Mouse (Mus musculus) left cerebral cortex, postnatal 4 days (tissue): ENCODE results near the gene Pitpnm2. TPM values are rescaled to one million over a fixed set of nuclear protein-coding genes. Genes with fewer than 3 reads are reported as not detected.
A peak's percentile ranks its signal among the peaks of the same experiment; 100 is the strongest.

ENCODE experiments used
- DNase-seq: peaks from one replicate; pipeline ENCODE4 v3.0.0-alpha.2; 2022
- intact Hi-C: fragments of 180-260 bp; cut with DNase I; formaldehyde crosslinking; loops from one replicate; pipeline ENCODE4 v1.15.1; 2025
- total RNA-seq, 2 experiments: library from RNA; stranded (reverse); gene quantifications; 2 replicates each; pipeline ENCODE4 v1.2.3; 2021

Gene Pitpnm2
- total RNA-seq, 2 experiments from 2014 or later: 146 to 151 TPM

DNA sequence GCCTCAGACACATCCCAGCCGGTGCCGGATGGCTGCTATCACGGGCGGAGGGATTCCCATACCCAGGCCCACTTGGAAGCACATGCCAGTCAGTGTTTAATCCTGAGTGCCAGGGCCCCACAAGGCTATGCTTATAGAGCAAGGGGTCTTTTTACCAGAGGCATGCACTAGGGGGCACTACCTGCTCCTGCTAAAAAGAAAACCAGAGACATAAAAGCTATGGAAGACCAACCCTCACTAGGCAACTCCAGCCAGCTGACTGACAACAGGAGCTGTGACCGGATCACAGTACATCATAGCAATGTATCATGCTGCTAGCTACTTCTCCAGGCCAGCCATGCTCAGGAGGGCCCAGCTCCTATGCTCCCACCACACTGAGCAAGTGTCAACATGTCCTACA, 87.0 kb downstream of the Pitpnm2 start:
- intact Hi-C loops: loop anchor here (5.0 kb wide), 1 partner anchor 95 kb away; no protein-coding TSS in a partner anchor

DNA sequence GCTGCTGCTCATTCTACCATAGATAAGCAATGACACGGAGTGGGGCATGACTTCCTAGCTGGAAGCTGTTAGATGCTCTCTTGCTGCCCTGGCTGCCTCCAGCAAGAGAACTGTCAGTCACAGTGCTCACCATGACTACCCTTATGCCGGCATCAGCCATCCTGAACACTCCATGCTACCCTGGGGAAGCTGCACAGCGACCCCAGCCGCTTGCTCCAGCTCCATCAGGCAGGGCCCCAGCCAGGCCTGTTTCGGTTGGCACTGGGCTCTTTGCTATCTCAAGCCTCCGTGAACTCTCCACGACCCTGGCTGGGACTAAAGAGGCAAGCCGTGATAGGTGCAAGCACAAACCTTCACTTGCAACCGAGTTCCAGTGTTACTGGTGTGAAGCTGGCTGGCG, 87.7 kb downstream of the Pitpnm2 start:
- intact Hi-C loops: loop anchor here (5.0 kb wide), 1 partner anchor 95 kb away; no protein-coding TSS in a partner anchor
- DNase-seq: peak; percentile 62

More for the DNA sequence above, 87.0 kb downstream of the Pitpnm2 start:
- DNase-seq: peak; percentile 85

- intact Hi-C loops: no loop called here
- no peak for DNase-seq
These were observed 90.1 kb downstream of the Pitpnm2 start for GRCm38 (mm10) chr5:124159453-124159852.

DNA sequence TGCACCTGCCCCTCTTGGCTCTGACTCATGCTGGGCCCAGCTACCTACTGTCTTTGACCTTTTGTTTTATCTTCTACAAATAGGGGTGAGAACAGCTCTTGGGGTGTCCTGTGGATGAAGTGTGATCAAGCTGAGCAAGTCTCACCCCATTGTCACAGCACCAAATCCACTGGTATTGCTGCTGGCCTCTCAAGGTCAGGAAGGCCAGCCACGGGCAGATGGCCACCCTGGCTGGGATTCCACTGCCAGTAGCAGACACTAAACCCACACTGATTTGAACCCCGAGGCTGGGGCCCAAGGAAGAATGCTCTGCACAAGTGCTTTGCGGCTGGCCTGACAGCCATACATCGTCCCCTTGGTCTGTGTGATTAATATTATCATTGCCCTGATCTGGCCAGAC, 91.3 kb downstream of the Pitpnm2 start:
- intact Hi-C loops: no loop called here

DNA sequence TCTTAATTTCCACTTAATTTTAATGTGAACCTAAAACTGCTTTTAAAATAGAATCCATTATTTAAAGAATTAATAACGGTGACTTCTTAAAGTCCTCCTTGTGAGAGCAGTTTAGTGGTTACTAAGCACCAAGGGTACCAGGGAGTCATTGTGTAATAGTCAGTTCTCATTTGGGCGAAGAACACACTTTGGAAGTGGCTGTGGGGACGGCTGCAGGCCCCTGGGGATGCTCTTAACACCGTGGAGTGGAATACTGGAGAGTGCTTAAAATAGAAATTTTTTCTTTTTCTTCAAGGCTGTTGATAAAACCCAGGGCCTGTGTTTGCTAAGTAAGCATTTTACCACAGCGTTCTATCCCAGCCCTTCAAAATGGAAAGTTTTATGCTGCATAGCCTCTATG, 93.6 kb downstream of the Pitpnm2 start:
- no peak for DNase-seq
- intact Hi-C loops: no loop called here

More for the DNA sequence above, 91.3 kb downstream of the Pitpnm2 start:
- DNase-seq: no peak

DNA sequence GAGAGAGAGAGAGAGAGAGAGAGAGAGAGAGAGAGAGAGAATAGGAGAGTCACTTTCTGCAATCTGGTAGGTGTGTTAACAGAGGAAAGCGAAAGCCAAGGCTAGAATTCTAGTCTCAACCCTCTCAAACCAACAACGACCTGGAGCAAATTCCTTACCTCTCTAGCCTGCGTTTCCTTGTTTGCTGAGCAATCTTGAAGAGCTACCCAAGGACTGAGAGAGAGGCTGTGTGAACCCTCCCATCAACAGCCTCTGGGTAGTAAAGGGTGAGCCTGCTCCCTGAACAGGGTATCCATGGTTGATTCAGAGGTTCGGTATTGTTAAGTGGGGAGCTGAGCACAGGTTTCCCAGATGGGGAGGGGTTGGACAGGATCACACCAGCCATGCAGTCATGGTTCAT, 96.8 kb downstream of the Pitpnm2 start:
- DNase-seq: no peak
- intact Hi-C loops: no loop called here

DNA sequence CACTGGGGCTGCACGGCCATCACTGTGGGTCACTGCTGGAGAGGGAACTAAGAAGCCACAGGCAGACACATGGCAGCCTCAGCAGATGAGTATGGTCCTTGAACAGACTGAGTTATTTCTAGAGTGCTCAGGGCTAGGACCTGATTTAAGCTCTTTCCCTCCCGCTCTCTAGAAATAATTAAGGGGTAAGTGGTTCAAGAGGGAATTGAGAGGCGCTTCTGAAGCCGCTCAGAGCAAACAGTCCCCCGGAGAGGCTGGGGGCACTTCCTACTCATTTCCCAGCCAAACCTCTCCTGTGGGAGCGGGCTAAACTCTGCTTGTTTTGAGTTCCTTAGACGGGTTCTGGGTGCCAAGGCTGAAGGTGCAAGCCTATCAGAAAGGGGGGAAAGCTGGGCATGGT, 98.7 kb downstream of the Pitpnm2 start:
- no peak for DNase-seq

DNA sequence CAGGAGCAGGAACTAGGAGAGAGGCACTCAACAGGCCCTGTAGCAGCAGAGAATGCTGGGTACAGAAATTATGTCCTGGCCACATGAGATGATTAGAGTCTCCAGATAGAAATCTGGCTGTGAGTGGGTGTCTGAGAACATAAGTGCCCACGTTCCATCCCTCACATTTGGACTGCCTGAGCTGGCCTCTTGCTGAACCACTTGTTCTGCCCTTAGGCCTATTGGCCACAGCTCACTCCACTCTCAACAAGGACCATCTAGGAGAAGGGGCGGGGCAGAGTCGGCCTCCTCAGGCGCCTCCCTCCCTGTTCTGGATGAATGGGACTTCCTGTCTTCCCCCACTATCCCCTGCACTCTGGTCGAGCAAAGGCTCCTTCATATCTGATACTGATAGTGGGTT, 100.5 kb downstream of the Pitpnm2 start:
- no peak for DNase-seq
- intact Hi-C loops: no loop called here

More for the DNA sequence above, 98.7 kb downstream of the Pitpnm2 start:
- intact Hi-C loops: no loop called here

GRCm38 (mm10) chr5:124138066-124138465, 111.5 kb downstream of the Pitpnm2 start:
- intact Hi-C loops: no loop called here
- peak; percentile 59 for DNase-seq

DNA sequence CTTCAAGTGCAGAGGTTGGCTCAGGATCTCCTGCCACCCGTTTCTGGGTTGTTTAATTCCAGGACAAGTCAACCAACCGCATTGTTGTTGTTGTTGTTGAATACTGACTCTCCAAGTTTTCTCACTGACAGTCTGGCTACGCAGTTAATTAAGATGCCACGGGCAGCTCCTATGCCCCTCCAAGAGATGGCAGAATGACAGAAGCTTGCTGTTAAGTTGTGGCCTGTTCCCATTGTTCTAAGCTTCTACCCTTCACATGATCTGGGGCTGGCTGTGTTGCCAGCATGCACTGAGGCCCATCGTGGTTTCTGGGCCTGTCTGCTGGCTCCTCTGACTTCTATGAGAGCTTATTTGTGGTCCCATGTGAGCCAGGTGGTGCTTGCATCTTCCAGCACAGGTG, 115.3 kb downstream of the Pitpnm2 start:
- intact Hi-C loops: no loop called here

DNA sequence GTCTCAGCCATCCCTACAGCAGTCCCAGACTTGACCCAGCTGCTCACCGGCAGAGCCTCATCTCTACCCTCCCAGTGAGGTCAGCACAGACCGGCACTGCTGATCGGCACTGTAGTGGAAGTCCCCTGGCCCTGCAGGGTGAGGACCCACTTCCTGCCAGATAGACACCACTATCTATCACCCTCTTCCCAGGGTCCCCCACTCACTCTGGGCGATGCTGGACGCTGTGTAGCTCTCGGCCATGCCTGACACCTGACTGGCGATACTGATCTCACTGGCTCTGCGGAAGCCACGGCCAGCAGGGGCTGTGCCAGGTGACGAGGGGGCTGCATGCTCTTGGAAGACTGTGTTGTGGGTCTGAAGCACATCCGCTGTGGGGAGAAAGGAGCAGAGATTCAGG, 124.5 kb downstream of the Pitpnm2 start:
- no peak for DNase-seq
- intact Hi-C loops: no loop called here

More for the DNA sequence above, 115.3 kb downstream of the Pitpnm2 start:
- no peak for DNase-seq

DNA sequence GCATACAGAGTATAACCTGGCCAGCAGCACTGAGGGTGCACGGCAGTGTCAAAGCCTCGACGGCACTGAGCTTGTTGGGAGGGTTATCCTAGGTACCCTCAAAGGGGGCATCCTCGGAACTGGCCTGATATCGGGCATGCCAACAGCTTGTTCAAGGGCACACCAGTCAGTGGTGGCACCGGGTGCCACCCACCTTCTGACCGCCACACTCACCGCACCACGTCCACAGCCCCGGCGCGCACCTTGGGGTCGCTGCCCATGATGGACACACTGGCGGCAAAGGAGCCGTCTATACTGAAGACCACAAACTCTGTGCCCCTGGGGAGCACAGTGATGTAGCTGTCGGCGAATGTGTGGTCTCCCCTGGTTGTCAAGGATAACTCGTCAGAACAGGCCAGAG, 127.2 kb downstream of the Pitpnm2 start:
- intact Hi-C loops: no loop called here
- DNase-seq: no peak

GRCm38 (mm10) chr5:124119204-124119603, 130.4 kb downstream of the Pitpnm2 start:
- DNase-seq: no peak
- intact Hi-C loops: no loop called here

DNA sequence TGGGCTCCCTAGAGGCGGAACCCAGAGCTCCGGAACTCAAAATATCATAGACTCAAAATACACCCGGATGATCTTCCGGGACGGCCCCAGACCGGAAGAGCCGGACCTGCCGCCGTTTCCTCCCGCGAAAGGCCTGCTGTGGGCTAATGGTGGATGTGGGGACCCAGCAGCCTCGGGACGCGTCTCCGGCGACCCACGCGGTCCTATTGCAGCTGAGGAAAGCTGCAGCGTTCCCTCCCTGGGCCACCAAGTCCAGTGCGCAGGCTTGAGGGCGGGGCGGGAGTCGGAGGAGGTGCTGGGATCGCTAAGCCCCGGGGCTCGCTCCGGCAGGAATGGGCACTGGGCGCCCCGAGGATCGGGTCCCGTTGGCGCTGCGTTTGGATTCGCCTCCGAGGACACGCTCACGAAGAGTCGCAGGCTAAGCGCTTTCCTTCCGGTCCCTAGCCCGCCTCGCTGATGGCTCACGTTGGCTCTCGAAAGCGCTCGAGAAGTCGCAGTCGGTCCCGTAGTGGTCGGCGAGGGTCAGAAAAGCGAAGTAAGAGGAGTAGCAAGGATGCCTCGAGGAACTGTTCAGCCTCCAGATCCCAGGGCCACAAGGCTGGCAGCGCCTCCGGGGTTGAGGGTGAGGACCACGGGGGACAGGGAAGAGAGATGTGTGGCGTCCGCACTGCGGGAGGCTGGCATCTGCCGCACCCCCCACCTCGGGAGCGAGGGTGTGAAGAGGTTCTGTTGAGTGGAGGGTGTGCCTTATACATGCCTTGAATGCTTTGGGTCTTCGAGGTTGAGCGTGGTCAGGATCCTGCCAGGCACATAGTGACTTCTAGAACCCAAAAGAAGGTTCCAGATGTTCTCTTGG, 133.3 kb downstream of the Pitpnm2 start, which contains the start of gene Arl6ip4:
TSS of gene Arl6ip4 (plus strand) at position 100 of the 856 bp plus-strand sequence.
- intact Hi-C loops: no loop called here
- DNase-seq: peak; percentile 82

- intact Hi-C loops: no loop called here
- no peak for DNase-seq
These were observed 134.0 kb downstream of the Pitpnm2 start for GRCm38 (mm10) chr5:124115531-124115930.

DNA sequence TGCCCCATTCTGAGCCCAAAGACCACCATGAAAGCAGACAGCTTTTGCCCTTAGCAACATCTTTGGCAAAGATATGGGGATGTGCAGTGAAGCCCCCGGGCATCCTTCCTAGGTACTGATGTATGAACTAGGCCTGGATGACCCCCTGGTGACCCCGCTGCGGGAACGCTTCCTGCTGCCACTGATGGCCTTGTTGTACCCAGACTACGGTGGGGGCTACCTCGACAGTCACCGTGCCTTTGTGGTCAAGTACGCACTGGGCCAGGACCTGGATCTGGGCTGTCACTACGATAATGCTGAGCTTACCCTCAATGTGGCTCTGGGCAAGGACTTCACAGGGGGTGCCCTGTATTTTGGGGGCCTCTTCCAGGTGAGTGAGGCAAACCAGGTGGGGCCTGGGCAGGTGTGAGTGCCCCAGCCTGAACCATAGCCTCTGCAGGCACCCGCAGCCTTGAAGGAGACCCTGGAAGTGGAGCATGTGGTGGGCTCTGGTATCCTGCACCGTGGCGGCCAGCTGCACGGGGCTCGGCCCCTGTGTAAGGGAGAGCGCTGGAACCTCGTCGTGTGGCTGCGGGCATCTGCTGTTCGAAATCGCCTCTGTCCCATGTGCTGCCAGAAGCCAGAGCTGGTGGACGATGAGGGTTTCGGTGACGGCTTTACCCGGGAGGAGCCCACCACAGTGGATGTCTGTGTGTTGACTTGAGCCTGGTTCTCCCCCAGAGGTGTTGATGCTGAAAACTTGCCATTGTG, 135.1 kb downstream of the Pitpnm2 start:
- DNase-seq: no peak
- intact Hi-C loops: no loop called here

- DNase-seq: peak; percentile 64
- intact Hi-C loops: no loop called here
These were observed 136.5 kb downstream of the Pitpnm2 start for GRCm38 (mm10) chr5:124113030-124113429.

GRCm38 (mm10) chr5:124112531-124112930, 137.0 kb downstream of the Pitpnm2 start:
- DNase-seq: no peak
- intact Hi-C loops: no loop called here

DNA sequence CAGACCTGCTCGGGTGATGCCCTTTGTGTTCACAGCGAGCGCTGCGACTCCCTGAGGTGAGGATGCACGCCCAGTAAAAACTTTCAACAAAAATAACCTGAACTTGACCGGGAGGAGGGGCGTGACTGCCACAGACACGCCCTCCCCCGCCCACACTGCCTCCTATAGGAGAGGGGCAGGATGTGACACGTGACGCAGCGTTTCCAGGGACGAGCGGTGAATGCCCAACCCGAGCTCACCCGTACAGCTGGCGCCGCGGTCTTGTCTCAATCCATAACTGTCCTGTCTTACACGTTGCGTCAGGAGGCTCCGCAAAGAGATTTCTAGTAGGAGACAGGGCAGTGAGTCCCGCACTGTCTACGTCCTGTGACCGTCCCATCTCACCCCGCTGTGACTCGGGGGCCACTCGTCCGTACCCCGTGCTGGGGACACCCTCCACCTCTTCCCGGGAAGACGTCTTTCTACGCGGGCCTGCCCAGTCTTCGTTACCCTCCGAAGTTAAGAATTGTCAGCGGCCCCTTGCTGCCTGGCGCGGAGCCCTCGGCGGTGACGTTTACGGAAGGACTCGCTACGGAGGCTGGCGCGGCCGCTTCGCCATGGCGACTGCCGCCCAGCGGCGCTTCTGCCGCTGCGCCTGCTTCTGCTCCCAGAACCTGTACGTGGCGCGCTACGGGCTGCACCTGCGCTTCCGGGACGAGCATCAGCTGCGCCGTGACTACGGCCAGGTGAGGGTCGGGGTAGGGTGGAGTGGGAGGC, 137.6 kb downstream of the Pitpnm2 start, which contains the start of gene Ogfod2:
TSS of gene Ogfod2 (plus strand) at position 556 of the 756 bp plus-strand sequence.
- intact Hi-C loops: no loop called here
- DNase-seq: peak; percentile 96

DNA sequence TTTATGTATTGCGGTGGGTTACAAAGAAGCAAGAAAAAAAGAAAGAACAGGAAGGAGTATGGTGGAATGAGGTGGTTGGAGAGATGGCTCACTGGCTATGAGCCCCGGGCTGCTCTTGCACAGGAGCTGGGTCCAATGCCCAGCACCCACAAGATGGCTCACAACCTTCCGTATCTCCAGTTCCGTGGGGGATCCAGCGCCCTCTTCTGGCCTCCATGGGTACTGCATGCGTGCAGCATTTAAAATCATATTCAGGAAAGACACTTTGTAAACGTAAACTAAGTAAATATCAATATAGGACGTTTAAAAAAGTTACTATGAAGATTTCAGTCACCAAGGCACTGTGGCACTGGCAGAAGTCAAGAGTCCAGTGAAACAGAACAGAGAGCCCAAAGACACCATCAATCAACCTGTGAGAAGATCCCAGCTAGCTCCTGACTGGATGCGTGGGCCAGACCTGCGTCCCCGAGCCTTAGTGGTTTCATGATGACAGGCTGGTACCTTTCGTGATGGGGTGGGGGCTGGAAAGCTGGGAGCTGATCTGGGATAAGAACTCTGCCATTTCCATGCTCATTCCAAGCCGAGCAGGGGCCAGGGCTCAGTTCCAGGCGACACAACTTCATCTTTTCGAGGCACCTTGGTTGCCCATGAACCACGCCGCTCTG, 138.4 kb downstream of the Pitpnm2 start:
- peak; percentile 55 for DNase-seq
- intact Hi-C loops: no loop called here
